Mouse (Mus musculus): ENCODE measurements around the gene Mtus2. TPM values are rescaled to one million over a fixed set of nuclear protein-coding genes. Genes with fewer than 3 reads are reported as not detected.

The Mtus2 gene
- polyA plus RNA-seq, 1 experiment from 2014 or later: 18.1 TPM

DNA sequence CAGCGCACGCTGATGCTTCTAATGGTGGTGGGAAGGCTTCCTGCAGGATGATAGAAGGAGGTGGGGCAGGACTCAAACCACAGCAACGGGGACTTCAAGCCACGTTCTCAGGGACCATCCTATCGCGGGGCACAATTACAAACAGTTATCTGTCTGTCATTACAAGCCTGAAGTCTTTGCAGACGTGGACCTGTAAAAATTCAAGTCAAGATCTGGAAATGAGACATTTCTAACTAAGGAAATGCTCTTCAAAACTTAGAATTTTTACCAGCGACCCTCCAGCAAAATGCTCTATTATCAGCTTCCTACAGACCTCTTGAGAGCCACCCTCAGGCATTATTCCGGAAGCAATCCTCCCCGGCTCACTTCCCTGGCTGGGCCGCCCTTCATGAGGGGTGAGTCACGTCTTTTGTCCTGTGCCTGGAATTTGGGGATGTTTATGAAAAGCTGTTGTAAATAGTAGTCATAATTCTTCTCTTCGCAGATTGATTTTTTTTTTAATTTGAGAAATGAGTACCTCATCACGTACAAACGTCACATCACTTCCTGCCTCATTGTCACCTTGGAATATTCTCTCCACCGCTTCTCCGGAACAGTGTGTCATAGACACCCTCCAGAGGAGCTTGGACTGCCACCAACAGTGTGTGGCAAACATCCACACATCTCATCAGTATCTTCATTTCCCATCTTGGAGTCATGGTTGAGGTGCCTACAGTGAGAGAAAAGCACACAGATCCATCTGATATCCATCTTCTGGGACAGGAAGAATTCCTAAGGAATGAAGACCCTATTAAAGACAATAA is 38.9 kb upstream of the Mtus2 start:
- no peak for ATAC-seq (ENCODE audit: insufficient number of reproducible peaks, insufficient read depth, low FRiP score, low read depth)
- WGBS: 70% methylated on average over 17 of the region's 17 CpGs
- H3K27ac ChIP-seq (ENCODE audit: low read length): no peak overlapping the region
- H3K4me3 ChIP-seq (ENCODE audit: low read depth, low read length): no peak overlapping the region
- H3K27me3 ChIP-seq (ENCODE audit: control insufficient read depth, insufficient read depth, low read length): no peaks in the 10 kb centered on the region
- H3K36me3 ChIP-seq (ENCODE audit: control insufficient read depth, insufficient read depth, low read length): no peaks in the 10 kb centered on the region
- H3K4me2 ChIP-seq (replicated peaks; ENCODE audit: low read depth, low read length): no peak overlapping the region
- H3K9ac ChIP-seq (replicated peaks; ENCODE audit: low read depth, low read length): no peak overlapping the region
- peaks cover 6% of the 10 kb centered on the region; the same call in 1 of the 2 replicates for H3K4me1 ChIP-seq (ENCODE audit: control insufficient read depth, insufficient read depth, low read length)
- no peaks in the 10 kb centered on the region for H3K9me3 ChIP-seq (ENCODE audit: control insufficient read depth, low read depth, low read length)

DNA sequence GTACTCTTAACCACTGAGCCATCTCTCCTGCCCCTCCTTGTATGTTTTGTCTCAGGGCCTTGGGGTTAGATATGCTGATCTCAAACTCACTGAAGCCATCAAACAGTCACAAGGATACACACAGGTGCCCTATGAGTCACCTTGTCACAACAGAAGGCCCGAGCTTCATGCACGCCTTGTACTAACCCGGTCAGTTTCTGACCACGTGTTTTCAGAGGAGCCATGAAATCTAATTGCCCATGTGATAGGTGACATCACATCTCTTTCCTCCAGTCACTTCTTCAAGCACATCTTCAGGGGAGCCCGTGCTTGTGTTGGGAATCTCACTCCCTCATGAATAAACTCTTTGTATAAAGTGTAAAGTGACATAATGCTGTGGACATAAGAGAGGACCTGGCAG is 32.5 kb upstream of the Mtus2 start:
- no peaks in the 10 kb centered on the region for H3K27me3 ChIP-seq (ENCODE audit: control insufficient read depth, insufficient read depth, low read length)
- 80% methylated on average over 5 of the region's 5 CpGs for WGBS
- no peaks in the 10 kb centered on the region for H3K9me3 ChIP-seq (ENCODE audit: control insufficient read depth, low read depth, low read length)
- no peaks in the 10 kb centered on the region for H3K4me1 ChIP-seq (ENCODE audit: control insufficient read depth, insufficient read depth, low read length)
- H3K4me3 ChIP-seq (ENCODE audit: low read depth, low read length): no peak overlapping the region
- no peak overlapping the region for H3K9ac ChIP-seq (replicated peaks; ENCODE audit: low read depth, low read length)
- no peak overlapping the region for H3K4me2 ChIP-seq (replicated peaks; ENCODE audit: low read depth, low read length)
- ATAC-seq (ENCODE audit: insufficient number of reproducible peaks, insufficient read depth, low FRiP score, low read depth): no peak
- no peaks in the 10 kb centered on the region for H3K36me3 ChIP-seq (ENCODE audit: control insufficient read depth, insufficient read depth, low read length)
- no peak overlapping the region for H3K27ac ChIP-seq (ENCODE audit: low read length)

- Histone ChIP-seq H3K9ac (replicated peaks; ENCODE audit: low read depth, low read length) (no peak overlapping the region), H3K9me3 (ENCODE audit: control insufficient read depth, low read depth, low read length) (no peaks in the 10 kb centered on the region), H3K27me3 (ENCODE audit: control insufficient read depth, insufficient read depth, low read length) (no peaks in the 10 kb centered on the region), H3K27ac (ENCODE audit: low read length) (no peak overlapping the region), H3K4me1 (ENCODE audit: control insufficient read depth, insufficient read depth, low read length) (no peaks in the 10 kb centered on the region), H3K4me2 (replicated peaks; ENCODE audit: low read depth, low read length) (no peak overlapping the region), H3K36me3 (ENCODE audit: control insufficient read depth, insufficient read depth, low read length) (no peaks in the 10 kb centered on the region), H3K4me3 (ENCODE audit: low read depth, low read length) (no peak overlapping the region)
- 69% methylated on average over 15 of the region's 15 CpGs for WGBS
- ATAC-seq (ENCODE audit: insufficient number of reproducible peaks, insufficient read depth, low FRiP score, low read depth): no peak
These were observed 31.1 kb upstream of the Mtus2 start for GRCm38 (mm10) chr5:147925935-147926604.

- no peak overlapping the region for H3K4me3 ChIP-seq (ENCODE audit: low read depth, low read length)
- no peaks in the 10 kb centered on the region for H3K4me1 ChIP-seq (ENCODE audit: control insufficient read depth, insufficient read depth, low read length)
- no peaks in the 10 kb centered on the region for H3K9me3 ChIP-seq (ENCODE audit: control insufficient read depth, low read depth, low read length)
- no peak overlapping the region for H3K4me2 ChIP-seq (replicated peaks; ENCODE audit: low read depth, low read length)
- H3K27me3 ChIP-seq (ENCODE audit: control insufficient read depth, insufficient read depth, low read length): no peaks in the 10 kb centered on the region
- H3K9ac ChIP-seq (replicated peaks; ENCODE audit: low read depth, low read length): no peak overlapping the region
- no peak overlapping the region for H3K27ac ChIP-seq (ENCODE audit: low read length)
- H3K36me3 ChIP-seq (ENCODE audit: control insufficient read depth, insufficient read depth, low read length): no peaks in the 10 kb centered on the region
- 79% methylated on average over 7 of the region's 7 CpGs for WGBS
- no peak for ATAC-seq (ENCODE audit: insufficient number of reproducible peaks, insufficient read depth, low FRiP score, low read depth)
These were observed 28.2 kb upstream of the Mtus2 start for GRCm38 (mm10) chr5:147928668-147929497.

- no peaks in the 10 kb centered on the region for H3K4me1 ChIP-seq (ENCODE audit: control insufficient read depth, insufficient read depth, low read length)
- H3K4me3 ChIP-seq (ENCODE audit: low read depth, low read length): no peak overlapping the region
- no peaks in the 10 kb centered on the region for H3K9me3 ChIP-seq (ENCODE audit: control insufficient read depth, low read depth, low read length)
- H3K36me3 ChIP-seq (ENCODE audit: control insufficient read depth, insufficient read depth, low read length): no peaks in the 10 kb centered on the region
- H3K4me2 ChIP-seq (replicated peaks; ENCODE audit: low read depth, low read length): no peak overlapping the region
- no peak overlapping the region for H3K27ac ChIP-seq (ENCODE audit: low read length)
- ATAC-seq (ENCODE audit: insufficient number of reproducible peaks, insufficient read depth, low FRiP score, low read depth): no peak
- 84% methylated on average over 13 of the region's 13 CpGs for WGBS
- H3K27me3 ChIP-seq (ENCODE audit: control insufficient read depth, insufficient read depth, low read length): no peaks in the 10 kb centered on the region
- H3K9ac ChIP-seq (replicated peaks; ENCODE audit: low read depth, low read length): no peak overlapping the region
These were observed 22.0 kb upstream of the Mtus2 start for GRCm38 (mm10) chr5:147935096-147935495.

DNA sequence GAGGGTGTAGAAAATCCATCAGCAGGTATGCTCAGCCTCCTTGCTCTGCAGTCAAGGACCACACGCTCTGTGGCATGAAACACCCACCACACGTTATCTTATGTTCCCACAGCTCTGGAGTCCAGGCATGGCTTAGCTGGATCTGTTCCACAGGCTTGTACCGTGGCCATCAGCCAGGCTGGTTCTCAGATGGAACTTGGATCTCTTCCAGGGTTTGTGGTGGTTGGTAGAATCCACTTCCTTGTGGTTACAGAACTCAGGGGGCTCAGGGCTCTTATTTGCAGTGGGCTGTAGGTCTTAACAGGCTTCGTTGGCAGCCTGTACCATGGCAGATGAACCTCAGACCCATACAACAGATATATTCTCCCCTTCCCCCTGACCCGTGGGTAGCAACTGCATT is 17.9 kb upstream of the Mtus2 start:
- Histone ChIP-seq H3K9ac (replicated peaks; ENCODE audit: low read depth, low read length) (no peak overlapping the region), H3K4me2 (replicated peaks; ENCODE audit: low read depth, low read length) (no peak overlapping the region), H3K27ac (ENCODE audit: low read length) (no peak overlapping the region), H3K9me3 (ENCODE audit: control insufficient read depth, low read depth, low read length) (no peaks in the 10 kb centered on the region), H3K36me3 (ENCODE audit: control insufficient read depth, insufficient read depth, low read length) (no peaks in the 10 kb centered on the region), H3K4me3 (ENCODE audit: low read depth, low read length) (no peak overlapping the region), H3K4me1 (ENCODE audit: control insufficient read depth, insufficient read depth, low read length) (no peaks in the 10 kb centered on the region), H3K27me3 (ENCODE audit: control insufficient read depth, insufficient read depth, low read length) (no peaks in the 10 kb centered on the region)
- no peak for ATAC-seq (ENCODE audit: insufficient number of reproducible peaks, insufficient read depth, low FRiP score, low read depth)
- 69% methylated on average over 5 of the region's 5 CpGs for WGBS

GRCm38 (mm10) chr5:147945000-147945666 is 12.0 kb upstream of the Mtus2 start:
- Histone ChIP-seq H3K4me1 (ENCODE audit: control insufficient read depth, insufficient read depth, low read length) (no peaks in the 10 kb centered on the region), H3K9ac (replicated peaks; ENCODE audit: low read depth, low read length) (no peak overlapping the region), H3K27ac (ENCODE audit: low read length) (no peak overlapping the region), H3K36me3 (ENCODE audit: control insufficient read depth, insufficient read depth, low read length) (no peaks in the 10 kb centered on the region), H3K9me3 (ENCODE audit: control insufficient read depth, low read depth, low read length) (no peaks in the 10 kb centered on the region), H3K27me3 (ENCODE audit: control insufficient read depth, insufficient read depth, low read length) (no peaks in the 10 kb centered on the region), H3K4me3 (ENCODE audit: low read depth, low read length) (no peak overlapping the region), H3K4me2 (replicated peaks; ENCODE audit: low read depth, low read length) (no peak overlapping the region)
- 21% methylated on average over 5 of the region's 5 CpGs for WGBS
- no peak for ATAC-seq (ENCODE audit: insufficient number of reproducible peaks, insufficient read depth, low FRiP score, low read depth)

GRCm38 (mm10) chr5:147949881-147950280 is 7.2 kb upstream of the Mtus2 start:
- no peak for ATAC-seq (ENCODE audit: insufficient number of reproducible peaks, insufficient read depth, low FRiP score, low read depth)
- Histone ChIP-seq H3K4me3 (ENCODE audit: low read depth, low read length) (no peak overlapping the region), H3K27me3 (ENCODE audit: control insufficient read depth, insufficient read depth, low read length) (no peaks in the 10 kb centered on the region), H3K36me3 (ENCODE audit: control insufficient read depth, insufficient read depth, low read length) (no peaks in the 10 kb centered on the region), H3K9me3 (ENCODE audit: control insufficient read depth, low read depth, low read length) (no peaks in the 10 kb centered on the region), H3K27ac (ENCODE audit: low read length) (no peak overlapping the region), H3K9ac (replicated peaks; ENCODE audit: low read depth, low read length) (no peak overlapping the region), H3K4me2 (replicated peaks; ENCODE audit: low read depth, low read length) (no peak overlapping the region), H3K4me1 (ENCODE audit: control insufficient read depth, insufficient read depth, low read length) (no peaks in the 10 kb centered on the region)
- WGBS: 78% methylated on average over 14 of the region's 14 CpGs

All from stomach, embryonic 14.5 days (tissue).